Mouse (Mus musculus) liver, embryonic 14.5 days (tissue): ENCODE data around the gene Rpl9-ps6. TPM values are rescaled to one million over a fixed set of nuclear protein-coding genes. Genes with fewer than 3 reads are reported as not detected.
A peak's percentile ranks its signal among the peaks of the same experiment; 100 is the strongest.
"Not testable (repeated sequence)": the region's sequence is repeated elsewhere in the genome, so short reads cannot be mapped to it uniquely, and the experiment has no call there.

Experiments used
- ATAC-seq: fragments of 200-750 bp; cut with Nextera tagmentation; 2 replicates; pipeline ENCODE4 v1.8.0; 2017; ENCODE audit warnings: moderate number of reproducible peaks, mild to moderate bottlenecking, moderate library complexity; ENCODE audit not compliant: insufficient read depth
- DNase-seq, 3 experiments: peaks; one replicate each; pipeline ENCODE4 v3.0.0-alpha.2; 2012 to 2013; ENCODE audit warnings: low read depth in 3 of 3, low spot score in 3 of 3
- H3K27ac ChIP-seq: fragments of 300-500 bp; sonication (generic); 2 replicates; pipeline ENCODE4 v1.5.1; 2014; ENCODE audit warnings: moderate library complexity, mild to moderate bottlenecking, control low read depth, inconsistent platforms
- H3K27me3 ChIP-seq: fragments of 300-500 bp; sonication (generic); 2 replicates; pipeline ENCODE4 v1.6.1; 2014; ENCODE audit warnings: mild to moderate bottlenecking, low read length, moderate library complexity; ENCODE audit not compliant: control insufficient read depth, insufficient read depth
- H3K36me3 ChIP-seq: fragments of 300-500 bp; sonication (generic); replicated peaks from 2 replicates; pipeline ENCODE4 v1.6.1; 2014; ENCODE audit warnings: low read depth; ENCODE audit not compliant: control insufficient read depth, insufficient read depth
- H3K4me1 ChIP-seq, 2 experiments: fragments of 200-500 bp in 1 of 2; fragments of 300-500 bp in 1 of 2; sonication (generic) in 1 of 2; replicated peaks; 2 replicates each; pipeline ENCODE4 v1.6.1; 2012 to 2014; ENCODE audit warnings: antibody characterized with exemption in 1 of 2, inconsistent platforms in 1 of 2, low read length in 1 of 2; ENCODE audit not compliant: control insufficient read depth in 2 of 2, insufficient read depth in 2 of 2
- H3K4me2 ChIP-seq: fragments of 300-500 bp; sonication (generic); 2 replicates; pipeline ENCODE4 v1.6.1; 2014; ENCODE audit warnings: low read depth, mild to moderate bottlenecking, control low read depth, moderate library complexity
- H3K4me3 ChIP-seq, 2 experiments: fragments of 200-500 bp in 1 of 2; fragments of 300-500 bp in 1 of 2; sonication (generic) in 1 of 2; 2 replicates each; pipeline ENCODE4 v1.5.1; 2012 to 2014; ENCODE audit warnings: low read depth in 2 of 2, low read length in 2 of 2, mild to moderate bottlenecking in 2 of 2, control low read depth in 1 of 2, inconsistent platforms in 1 of 2, moderate library complexity in 1 of 2; ENCODE audit not compliant: insufficient read depth in 1 of 2
- H3K9ac ChIP-seq: fragments of 300-500 bp; sonication (generic); replicated peaks from 2 replicates; pipeline ENCODE4 v1.6.1; 2014; ENCODE audit warnings: mild to moderate bottlenecking, control low read depth, moderate library complexity
- H3K9me3 ChIP-seq: fragments of 300-500 bp; sonication (generic); 2 replicates; pipeline ENCODE4 v1.6.1; 2016; ENCODE audit warnings: low read length, mixed read lengths; ENCODE audit not compliant: control insufficient read depth
- CTCF ChIP-seq: IDR thresholded peaks from 2 replicates; pipeline ENCODE4 v1.5.1; 2016; ENCODE audit warnings: antibody characterized with exemption, low read depth, control low read depth
- EP300 ChIP-seq: IDR thresholded peaks from 2 replicates; pipeline ENCODE4 v1.6.1; 2016; ENCODE audit warnings: antibody characterized with exemption, low read depth
- WGBS: fragments of 180-500 bp; shearing (Covaris S2); extraction: QIAGEN DNeasy Blood & Tissue Kit; methylation state at CpG from one replicate; pipeline ENCODE4 v1.1.7; 2014; ENCODE audit not compliant: insufficient replicate concordance; 5-methylcytosine and 5-hydroxymethylcytosine counted together
- polyA plus RNA-seq, 2 experiments: library from polyadenylated mRNA; depleted of rRNA in 1 of 2; stranded (reverse) in 1 of 2; unstranded in 1 of 2; fragments of >200 nt; fragmentation: Nextera tagmentation in 1 of 2; extraction: Ambion mirVana in 1 of 2; gene quantifications; 2 replicates each; pipeline versions ENCODE4 v1.2.1 to v1.2.3; 2012 to 2014

Gene Rpl9-ps6
- polyA plus RNA-seq, 2 experiments = 30.9 to 90.4 TPM

DNA sequence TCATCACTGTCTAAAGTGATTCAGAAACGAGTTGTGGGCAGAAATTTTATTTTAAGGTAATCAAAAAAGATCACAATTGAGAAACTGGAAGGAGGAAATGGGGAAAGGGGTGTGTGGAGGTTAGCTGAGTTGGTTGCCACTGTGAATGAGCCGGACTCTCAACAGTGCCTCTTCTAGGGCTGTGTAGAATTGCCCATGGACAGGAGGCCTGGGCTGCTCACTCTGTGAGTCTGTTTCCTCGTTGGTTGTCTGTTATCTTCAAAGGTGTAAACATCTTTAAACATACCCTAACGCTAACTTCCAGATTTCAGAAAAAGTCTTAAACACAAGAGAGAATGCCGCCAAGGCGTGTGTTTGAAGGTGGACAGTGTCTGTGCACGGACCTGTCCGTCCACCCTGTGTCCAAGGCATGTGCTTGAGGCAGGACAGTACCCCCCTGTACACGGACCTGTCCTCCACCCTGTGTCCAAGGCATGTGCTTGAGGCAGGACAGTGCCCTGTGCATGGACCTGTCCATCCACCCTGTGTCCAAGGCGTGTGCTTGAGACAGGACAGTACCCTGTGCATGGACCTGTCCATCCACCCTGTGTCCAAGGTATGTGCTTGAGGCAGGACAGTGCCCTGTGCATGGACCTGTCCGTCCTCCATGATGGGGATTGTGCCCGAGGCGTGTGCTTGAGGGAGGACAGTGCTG, 4.3 kb upstream of the Rpl9-ps6 start:
- ATAC-seq = peak; percentile 16; the same call in 1 of the 2 replicates
- peak overlapping the region; percentile 37 for H3K4me2 ChIP-seq

DNA sequence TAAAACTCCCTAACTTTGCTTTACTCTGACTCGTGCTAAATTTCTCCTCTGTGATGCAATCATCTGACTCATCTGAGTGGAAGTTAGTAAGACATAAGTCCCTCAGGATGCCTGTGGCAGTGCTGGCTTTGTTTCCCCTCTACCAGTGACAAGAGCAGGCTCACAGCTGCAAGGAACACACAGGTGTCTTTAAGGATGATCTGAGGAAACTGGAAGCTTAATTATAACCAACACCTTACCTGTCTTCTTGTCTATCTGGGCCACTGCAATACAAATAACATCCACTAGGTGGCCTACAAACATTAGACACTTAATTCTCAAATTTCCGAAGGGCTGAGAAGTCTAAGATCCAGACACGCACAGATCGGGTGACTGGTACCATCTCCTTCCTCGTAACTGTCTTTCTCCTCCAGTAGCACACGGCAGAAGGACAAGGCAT, 3.7 kb upstream of the Rpl9-ps6 start:
- 15% methylated on average over 6 of the region's 6 CpGs for WGBS
- no peaks in the 10 kb centered on the region for H3K36me3 ChIP-seq
- ATAC-seq (peak; percentile 37; the same call in 1 of the 2 replicates), DNase-seq (peak in 2 of 3 experiments; percentile 66 to 73)
- no peak overlapping the region for H3K9ac ChIP-seq
- no peaks in the 10 kb centered on the region for H3K27me3 ChIP-seq
- H3K9me3 ChIP-seq = no peaks in the 10 kb centered on the region
- H3K4me1 ChIP-seq = peaks cover under 1 to 9% of the 10 kb centered on the region in 2 experiments
- peak overlapping the region; percentile 37 for H3K4me2 ChIP-seq
- H3K4me3 ChIP-seq = no peak overlapping the region
- TF ChIP-seq EP300 (no peak), CTCF (peak; percentile 88)
- no peak overlapping the region for H3K27ac ChIP-seq

More for the DNA sequence above, 4.3 kb upstream of the Rpl9-ps6 start:
- DNase-seq = no peak
- Histone ChIP-seq H3K4me1 (peaks cover 7 to 13% of the 10 kb centered on the region in 2 experiments), H3K9me3 (no peaks in the 10 kb centered on the region), H3K27ac (no peak overlapping the region), H3K9ac (no peak overlapping the region), H3K27me3 (no peaks in the 10 kb centered on the region), H3K36me3 (no peaks in the 10 kb centered on the region), H3K4me3 (no peak overlapping the region)
- WGBS = 70% methylated on average over 13 of the region's 13 CpGs
- no peak for TF ChIP-seq CTCF
- no peak for TF ChIP-seq EP300

DNA sequence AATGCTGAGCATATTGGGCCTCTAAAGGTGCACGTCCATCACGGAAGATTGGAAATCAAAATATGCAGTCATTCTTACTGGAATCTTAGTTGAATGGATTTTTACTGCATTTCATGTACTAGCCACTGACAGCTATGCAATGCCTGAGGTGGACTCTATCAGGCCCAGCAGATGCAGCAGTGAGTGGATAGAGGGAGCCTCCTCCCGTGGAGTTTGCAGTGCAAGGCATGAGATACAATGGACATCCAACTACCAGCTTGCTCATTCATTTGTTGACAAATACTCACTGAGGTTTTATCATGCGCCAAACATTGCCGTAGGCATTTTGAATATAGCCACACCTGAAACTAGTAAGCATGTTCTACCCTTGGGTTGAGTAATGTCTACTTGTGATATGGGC, 947 bp upstream of the Rpl9-ps6 start:
- DNase-seq = no peak
- H3K9me3 ChIP-seq = no peaks in the 10 kb centered on the region
- H3K9ac ChIP-seq = no peak overlapping the region
- peaks cover 0 to 8% of the 10 kb centered on the region in 2 experiments; a peak in 2 of 4 replicates for H3K4me1 ChIP-seq
- H3K36me3 ChIP-seq = no peaks in the 10 kb centered on the region
- H3K27me3 ChIP-seq = no peaks in the 10 kb centered on the region
- ATAC-seq = no peak
- 53% methylated on average over 5 of the region's 5 CpGs for WGBS
- H3K4me2 ChIP-seq = no peak overlapping the region
- TF ChIP-seq EP300 = no peak
- no peak for TF ChIP-seq CTCF
- H3K4me3 ChIP-seq = no peak overlapping the region
- H3K27ac ChIP-seq = no peak overlapping the region

DNA sequence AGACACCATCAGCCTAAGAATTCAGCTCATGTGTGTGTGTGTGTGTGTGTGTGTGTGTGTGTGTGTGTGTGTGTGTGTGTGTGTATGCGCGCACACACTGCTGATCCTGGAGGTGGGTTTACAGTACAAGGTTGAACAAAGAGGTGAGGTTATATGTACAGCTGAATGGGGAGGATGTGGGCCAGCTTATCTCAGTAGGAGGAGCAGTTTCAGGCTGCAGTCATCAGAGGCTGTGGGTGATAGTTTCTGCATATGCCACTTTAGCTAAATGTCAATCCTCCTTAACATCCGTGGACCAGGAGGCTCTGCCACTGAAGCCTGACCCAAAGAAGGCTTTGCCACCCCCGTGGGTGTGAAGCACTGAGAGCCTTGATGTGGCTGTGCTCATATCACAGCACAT, 1.1 kb downstream of the Rpl9-ps6 start:
- no peaks in the 10 kb centered on the region for H3K9me3 ChIP-seq
- H3K9ac ChIP-seq = no peak overlapping the region
- no peak overlapping the region for H3K4me2 ChIP-seq
- DNase-seq (no peak), ATAC-seq (no peak)
- no peak for TF ChIP-seq CTCF
- no peak for TF ChIP-seq EP300
- no peak overlapping the region for H3K27ac ChIP-seq
- 55% methylated on average over 4 of the region's 4 CpGs for WGBS
- no peaks in the 10 kb centered on the region for H3K36me3 ChIP-seq
- H3K27me3 ChIP-seq = no peaks in the 10 kb centered on the region
- peaks cover 0 to 2% of the 10 kb centered on the region in 2 experiments; a peak in 1 of 4 replicates for H3K4me1 ChIP-seq
- no peak overlapping the region for H3K4me3 ChIP-seq

DNA sequence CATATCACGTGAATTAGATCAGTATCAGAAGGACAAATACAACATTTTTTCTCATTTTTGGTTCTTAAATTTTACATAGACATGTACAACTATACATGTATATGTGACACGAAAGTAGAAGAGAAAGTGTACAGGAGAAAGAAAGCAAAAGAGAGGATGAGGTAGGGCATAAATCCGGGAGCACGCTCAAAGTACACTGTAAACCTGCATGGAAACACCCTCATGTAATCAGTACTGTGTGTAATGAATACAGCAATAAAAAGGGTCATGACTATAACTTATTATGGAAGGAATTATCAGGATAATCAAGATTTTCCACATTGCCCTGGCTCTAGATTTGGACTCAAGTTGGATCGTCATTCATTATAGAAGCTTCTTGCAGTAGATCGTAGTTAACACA, 3.3 kb downstream of the Rpl9-ps6 start:
- TF ChIP-seq CTCF = no peak
- no peak for TF ChIP-seq EP300
- Histone ChIP-seq H3K9ac (no peak overlapping the region), H3K36me3 (no peaks in the 10 kb centered on the region), H3K9me3 (no peaks in the 10 kb centered on the region), H3K4me3 (no peak overlapping the region), H3K27ac (no peak overlapping the region), H3K4me2 (no peak overlapping the region), H3K4me1 (0 out of 4 replicates have a peak, but pooled peaks cover 0 to 2% of the 10 kb centered on the region in 2 experiments), H3K27me3 (no peaks in the 10 kb centered on the region)
- no peak for DNase-seq
- WGBS = 75% methylated on average over 6 of the region's 6 CpGs
- ATAC-seq = no peak

DNA sequence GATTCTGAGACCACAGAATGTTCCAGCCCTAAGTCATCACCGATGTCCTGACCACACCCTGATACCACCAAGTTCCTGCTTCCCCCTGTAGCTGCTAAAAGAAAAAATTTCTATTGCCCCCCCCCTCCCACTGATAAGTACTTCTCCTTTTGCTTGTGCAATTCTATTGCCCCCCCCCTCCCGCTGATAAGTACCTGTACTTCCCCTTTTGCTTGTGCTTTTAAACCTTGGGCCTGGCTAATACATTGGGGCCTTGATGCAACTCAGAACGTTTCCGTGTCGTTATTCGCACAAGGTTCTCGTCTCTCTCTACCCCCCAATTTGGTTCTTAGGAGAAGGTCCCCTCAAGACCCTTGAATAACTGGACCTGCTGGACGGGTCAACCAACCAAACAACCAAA, 8.7 kb downstream of the Rpl9-ps6 start:
- H3K27ac ChIP-seq, H3K4me1 ChIP-seq, DNase-seq, H3K27me3 ChIP-seq, H3K4me2 ChIP-seq, ATAC-seq, H3K9ac ChIP-seq, H3K9me3 ChIP-seq, H3K4me3 ChIP-seq, H3K36me3 ChIP-seq: not testable (repeated sequence)
- WGBS = 62% methylated on average over 8 of the region's 8 CpGs
